Comparison of ENCODE assay signal across 23 mouse cellular contexts in genomic region chr16:90339026-90339425, GRCm38 (mm10). TPM values are rescaled to one million over a fixed set of nuclear protein-coding genes. Genes with fewer than 3 reads are reported as not detected.
DNase-seq lines count a peak whose midpoint lies in the region; ATAC-seq and TF ChIP-seq lines count a peak whose summit lies in the region.
"Had no signal": no experiment of that assay in that cellular context is flagged by ENCODE, and none has a peak within 500 bp of the region (broad histone marks: within the 10 kb centered on the region; RNA-seq: fewer than 3 reads in every experiment).

No protein-coding gene starts in this region.

- H3K36me3 ChIP-seq in hindbrain, embryonic 15.5 days, result no peaks in the 10 kb centered on the region
- no peaks in the 10 kb centered on the region for H3K36me3 ChIP-seq in hindbrain, embryonic 13.5 days
- H3K36me3 ChIP-seq in midbrain, postnatal 0 days (ENCODE audit: insufficient read depth, low read length), result no peaks in the 10 kb centered on the region
- no peaks in the 10 kb centered on the region for H3K36me3 ChIP-seq in midbrain, embryonic 10.5 days

- no peaks in the 10 kb centered on the region for H3K9me3 ChIP-seq in hindbrain, embryonic 15.5 days
- H3K9me3 ChIP-seq in hindbrain, embryonic 13.5 days, result no peaks in the 10 kb centered on the region
- H3K9me3 ChIP-seq in midbrain, postnatal 0 days (ENCODE audit: low read length), result no peaks in the 10 kb centered on the region
- no peaks in the 10 kb centered on the region for H3K9me3 ChIP-seq in midbrain, embryonic 10.5 days (replicated peaks)
- H3K9me3 ChIP-seq: heart, embryonic 13.5 days; limb, embryonic 15.5 days; lung, embryonic 15.5 days had no signal

- H3K9ac ChIP-seq in hindbrain, embryonic 15.5 days, result no peak overlapping the region
- no peak overlapping the region for H3K9ac ChIP-seq in hindbrain, embryonic 13.5 days
- H3K9ac ChIP-seq in midbrain, postnatal 0 days (replicated peaks; ENCODE audit: low read length, poor library complexity, severe bottlenecking), result no peak overlapping the region
- H3K9ac ChIP-seq: heart, embryonic 13.5 days; hindbrain, embryonic 14.5 days; limb, embryonic 15.5 days; liver, embryonic 14.5 days; lung, embryonic 15.5 days had no signal

- no peaks in the 10 kb centered on the region for H3K4me1 ChIP-seq in hindbrain, embryonic 15.5 days (replicated peaks)
- H3K4me1 ChIP-seq in hindbrain, embryonic 13.5 days (replicated peaks), result peaks cover 4% of the 10 kb centered on the region; the same call in 1 of the 2 replicates
- H3K4me1 ChIP-seq in midbrain, postnatal 0 days (ENCODE audit: insufficient read depth, low read length), result no peaks in the 10 kb centered on the region
- H3K4me1 ChIP-seq in midbrain, embryonic 10.5 days, result no peaks in the 10 kb centered on the region
- H3K4me1 ChIP-seq: limb, embryonic 15.5 days had no signal

- WGBS in hindbrain, embryonic 15.5 days, result 73% methylated on average over 6 of the region's 6 CpGs
- 84% methylated on average over 6 of the region's 6 CpGs for WGBS in hindbrain, embryonic 13.5 days
- 69% methylated on average over 6 of the region's 6 CpGs for WGBS in midbrain, postnatal 0 days
- 91% methylated on average over 6 of the region's 6 CpGs for WGBS in midbrain, embryonic 10.5 days

- no peak overlapping the region for H3K4me2 ChIP-seq in hindbrain, embryonic 15.5 days
- no peak overlapping the region for H3K4me2 ChIP-seq in hindbrain, embryonic 13.5 days
- no peak overlapping the region for H3K4me2 ChIP-seq in midbrain, postnatal 0 days (ENCODE audit: low read depth, low read length, poor library complexity, severe bottlenecking)
- H3K4me2 ChIP-seq: heart, embryonic 13.5 days; hindbrain, embryonic 14.5 days; limb, embryonic 15.5 days; lung, embryonic 15.5 days had no signal

- ATAC-seq in hindbrain, embryonic 15.5 days (ENCODE audit: low FRiP score, low read depth), result 0 out of 2 replicates have a peak, but pooled peaks have one; percentile 19
- no peak for ATAC-seq in hindbrain, embryonic 13.5 days (ENCODE audit: low FRiP score)
- ATAC-seq in midbrain, postnatal 0 days (ENCODE audit: low FRiP score), result no peak
- no peak for ATAC-seq in inflammation-experienced regulatory T-cells, adult 6 months
- ATAC-seq: activated CD4-positive, CD25-positive, alpha-beta regulatory T cell, adult 4 months; forebrain, embryonic 14.5 days; intestine, postnatal 0 days had no signal

- peak; percentile 56 for DNase-seq in midbrain, postnatal 0 days (ENCODE audit: low spot score)
- no peak for DNase-seq in midbrain, embryonic 10.5 days (ENCODE audit: low spot score)
- peak; percentile 53 for DNase-seq in adrenal gland, postnatal 14 days
- DNase-seq in kidney, postnatal 36 days, result no peak
- DNase-seq: cerebellum, adult 9-10 months; gastrocnemius, postnatal 25 days; heart, adult 2 months; heart, postnatal 14 days; left cerebral cortex, postnatal 4 days; lung, postnatal 4 days; thymus, postnatal 14 days had no signal

- no peak for TF ChIP-seq CTCF in midbrain, postnatal 0 days (IDR thresholded peaks at IDR 0.05)

- no peak overlapping the region for H3K27ac ChIP-seq in hindbrain, embryonic 15.5 days (replicated peaks)
- H3K27ac ChIP-seq in hindbrain, embryonic 13.5 days, result no peak overlapping the region
- no peak overlapping the region for H3K27ac ChIP-seq in midbrain, postnatal 0 days (ENCODE audit: low read depth, low read length)
- no peak overlapping the region for H3K27ac ChIP-seq in midbrain, embryonic 10.5 days (replicated peaks)
- H3K27ac ChIP-seq: heart, adult 2 months; heart, embryonic 13.5 days; hindbrain, embryonic 14.5 days; limb, embryonic 15.5 days; liver, embryonic 14.5 days; lung, embryonic 15.5 days had no signal

- H3K27me3 ChIP-seq in hindbrain, embryonic 15.5 days, result no peaks in the 10 kb centered on the region
- H3K27me3 ChIP-seq in hindbrain, embryonic 13.5 days, result no peaks in the 10 kb centered on the region
- H3K27me3 ChIP-seq in midbrain, postnatal 0 days (ENCODE audit: insufficient read depth, low read length), result no peaks in the 10 kb centered on the region
- no peaks in the 10 kb centered on the region for H3K27me3 ChIP-seq in midbrain, embryonic 10.5 days (ENCODE audit: low read depth, poor library complexity, severe bottlenecking)
- H3K27me3 ChIP-seq: heart, embryonic 13.5 days; limb, embryonic 15.5 days; lung, embryonic 15.5 days had no signal

- H3K4me3 ChIP-seq in hindbrain, embryonic 15.5 days, result no peak overlapping the region
- H3K4me3 ChIP-seq in hindbrain, embryonic 13.5 days, result no peak overlapping the region
- H3K4me3 ChIP-seq in midbrain, postnatal 0 days (ENCODE audit: low read depth, low read length), result no peak overlapping the region
- H3K4me3 ChIP-seq in midbrain, embryonic 10.5 days, result no peak overlapping the region
- H3K4me3 ChIP-seq: heart, adult 2 months; heart, embryonic 13.5 days; limb, embryonic 15.5 days; lung, embryonic 15.5 days had no signal

RNA-seq across cellular contexts. Expression of gene Hunk, which starts 46.8 kb away (rescaled TPM):
- 6.3 and 7.1 TPM in 2 replicates for polyA plus RNA-seq in hindbrain, embryonic 15.5 days (2015; fragmentation: Nextera tagmentation; extraction: Ambion mirVana)
- 7.3 and 7.8 TPM in 2 replicates for polyA plus RNA-seq in hindbrain, embryonic 13.5 days (2015; fragmentation: Nextera tagmentation; extraction: Ambion mirVana)
- 12.8 and 14.4 TPM in 2 replicates for total RNA-seq in midbrain, postnatal 0 days (2014; rRNA removed)
- 3.2 and 3.9 TPM in 2 replicates for polyA plus RNA-seq in midbrain, postnatal 0 days (2015; fragmentation: Nextera tagmentation; extraction: Ambion mirVana)
- polyA plus RNA-seq in midbrain, embryonic 10.5 days (2016; fragmentation: Nextera tagmentation; extraction: Ambion mirVana), result 11.8 and 11.9 TPM in 2 replicates
- total RNA-seq in adrenal gland, postnatal 14 days (2021), result 4.8 and 6.2 TPM in 2 replicates
- under 1 TPM in 1 of 3 experiments, not detected in 2; 0.43 TPM for polyA plus RNA-seq in inflammation-experienced regulatory T-cells, adult 6 months (2017; shearing (Covaris generic))
- total RNA-seq: megakaryocyte-erythroid progenitor cell, adult 5-6 weeks had no signal

RNA-seq across cellular contexts. Expression of gene Scaf4, which starts 54.7 kb away (rescaled TPM):
- polyA plus RNA-seq in hindbrain, embryonic 15.5 days (2015; fragmentation: Nextera tagmentation; extraction: Ambion mirVana), result 25.5 and 29.2 TPM in 2 replicates
- polyA plus RNA-seq in hindbrain, embryonic 13.5 days (2015; fragmentation: Nextera tagmentation; extraction: Ambion mirVana), result 25.8 and 26.5 TPM in 2 replicates
- 10.7 and 25.5 TPM in 2 replicates for total RNA-seq in midbrain, postnatal 0 days (2014; rRNA removed)
- 16.9 and 17.9 TPM in 2 replicates for polyA plus RNA-seq in midbrain, postnatal 0 days (2015; fragmentation: Nextera tagmentation; extraction: Ambion mirVana)
- 34.6 and 35.7 TPM in 2 replicates for polyA plus RNA-seq in midbrain, embryonic 10.5 days (2016; fragmentation: Nextera tagmentation; extraction: Ambion mirVana)
- total RNA-seq in adrenal gland, postnatal 14 days (2021), result 46.8 and 56.0 TPM in 2 replicates
- polyA plus RNA-seq in inflammation-experienced regulatory T-cells, adult 6 months (2017; shearing (Covaris generic)), result 10 to 100 TPM in 1 of 3 experiments, 1 to 10 TPM in 2; 7.7 to 13.8 (median 9.6) TPM

Comparison
In these comparisons a context has a peak if more than half of its experiments do, and no peak if none do; other contexts are left out.
1. DNase-seq: peak in midbrain, postnatal 0 days (single experiment) and adrenal gland, postnatal 14 days (single experiment); none in midbrain, embryonic 10.5 days (single experiment) and kidney, postnatal 36 days (0 of 2).